Mouse (Mus musculus) thymus, adult 2 months (tissue): ENCODE data around the gene Gprc5a.

ENCODE experiments used
- CTCF ChIP-seq: fragments of 200-500 bp; IDR thresholded peaks from 2 replicates; pipeline ENCODE4 v1.5.1; 2012; ENCODE audit warnings: mild to moderate bottlenecking, control low read depth, low read length, moderate library complexity, borderline replicate concordance; ENCODE audit not compliant: control insufficient read depth, poor library complexity, insufficient read depth; ENCODE audit errors: extremely low read depth
- POLR2A ChIP-seq: fragments of 200-500 bp; IDR thresholded peaks from 2 replicates; pipeline ENCODE4 v1.6.1; 2012; ENCODE audit warnings: mild to moderate bottlenecking, low read length, control low read depth, moderate library complexity; ENCODE audit not compliant: control insufficient read depth, poor library complexity, insufficient read depth; ENCODE audit errors: extremely low read depth

DNA sequence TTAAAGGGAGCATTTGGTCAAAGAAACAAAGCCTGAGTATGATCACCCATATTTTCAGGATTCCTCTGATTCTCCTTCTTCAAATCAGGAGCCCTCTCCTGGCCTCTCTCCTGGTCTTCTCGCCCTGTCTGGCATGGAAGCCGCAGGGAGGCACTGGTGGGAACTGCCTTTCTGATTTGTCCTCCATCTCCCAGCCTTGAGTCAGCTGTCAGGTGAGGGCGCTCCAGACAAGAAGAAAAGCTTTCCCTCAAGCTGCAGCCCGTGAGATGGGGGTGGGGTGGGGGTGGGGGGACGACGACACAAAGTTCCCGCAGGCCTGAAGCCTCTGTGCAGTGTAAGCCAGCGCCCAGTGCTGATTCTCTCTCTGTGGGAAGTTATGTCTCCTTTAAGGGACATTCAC is 24.3 kb downstream of the Gprc5a start:
- no peak for TF ChIP-seq CTCF
- no peak for TF ChIP-seq POLR2A
